Mouse (Mus musculus) embryo, embryonic 11.5 days (tissue): ENCODE measurements at regions not wholly inside any gene's neighbourhood (a gene's known extent, or its start where the extent isn't known, plus 50 kb on each side); places are given as distances from the start of the nearest gene placed in this dataset.
"Not testable (repeated sequence)": the region's sequence is repeated elsewhere in the genome, so short reads cannot be mapped to it uniquely, and the experiment has no call there.

Experiments
- DNase-seq: peaks from one replicate; pipeline ENCODE4 v3.0.0-alpha.2; 2012; ENCODE audit warnings: low read depth, low spot score

- DNase-seq = no peak
These were observed 740.9 kb downstream of the Abca13 start for GRCm38 (mm10) chr11:9932360-9933265.

GRCm38 (mm10) chr11:9962696-9963202 lies 771.0 kb downstream of the Abca13 start:
- DNase-seq = no peak

GRCm38 (mm10) chr11:9982974-9983373 lies 791.2 kb downstream of the Abca13 start:
- no peak for DNase-seq

- DNase-seq = no peak
These were observed 802.9 kb downstream of the Abca13 start for GRCm38 (mm10) chr11:9994601-9995166.

- DNase-seq = no peak
These were observed 803.6 kb downstream of the Abca13 start for GRCm38 (mm10) chr11:9995356-9995755.

GRCm38 (mm10) chr11:9997532-9998138 lies 805.9 kb downstream of the Abca13 start:
- no peak for DNase-seq

GRCm38 (mm10) chr11:10002170-10002569 lies 810.4 kb downstream of the Abca13 start:
- DNase-seq = no peak

- no peak for DNase-seq
These were observed 815.1 kb downstream of the Abca13 start for GRCm38 (mm10) chr11:10006881-10007280.

GRCm38 (mm10) chr11:10046593-10046992 lies 854.9 kb downstream of the Abca13 start:
- DNase-seq = no peak

GRCm38 (mm10) chr11:10051584-10052210 lies 860.0 kb downstream of the Abca13 start:
- peak; percentile 17 for DNase-seq

GRCm38 (mm10) chr11:10071881-10072280 lies 880.1 kb downstream of the Abca13 start:
- no peak for DNase-seq

GRCm38 (mm10) chr11:10087939-10088338 lies 896.2 kb downstream of the Abca13 start:
- DNase-seq = no peak

GRCm38 (mm10) chr11:10102314-10102713 lies 910.6 kb downstream of the Abca13 start:
- not testable (repeated sequence) for DNase-seq

- DNase-seq = no peak
These were observed 913.3 kb downstream of the Abca13 start for GRCm38 (mm10) chr11:10105077-10105476.

GRCm38 (mm10) chr11:10142161-10142560 lies 950.4 kb downstream of the Abca13 start:
- no peak for DNase-seq

GRCm38 (mm10) chr11:10149160-10149559 lies 957.4 kb downstream of the Abca13 start:
- DNase-seq = no peak

GRCm38 (mm10) chr11:10153836-10154235 lies 960.2 kb upstream of the Vwc2 start:
- no peak for DNase-seq

- no peak for DNase-seq
These were observed 920.3 kb upstream of the Vwc2 start for GRCm38 (mm10) chr11:10193738-10194137.

GRCm38 (mm10) chr11:10194774-10195173 lies 919.2 kb upstream of the Vwc2 start:
- DNase-seq = no peak

- no peak for DNase-seq
These were observed 913.0 kb upstream of the Vwc2 start for GRCm38 (mm10) chr11:10201021-10201420.

GRCm38 (mm10) chr11:10205257-10205656 lies 908.8 kb upstream of the Vwc2 start:
- DNase-seq = no peak
